Mouse (Mus musculus) cerebellum, adult 11-12 months (tissue): Measurements from ENCODE around the gene Gm20388.

Experiments used
- DNase-seq: peaks from one replicate; pipeline ENCODE4 v3.0.0; 2022

Gm20388 gene

GRCm38 (mm10) chr8:121966714-121967448 is 2056.2 kb downstream of the Gm20388 start:
- no peak for DNase-seq

DNA sequence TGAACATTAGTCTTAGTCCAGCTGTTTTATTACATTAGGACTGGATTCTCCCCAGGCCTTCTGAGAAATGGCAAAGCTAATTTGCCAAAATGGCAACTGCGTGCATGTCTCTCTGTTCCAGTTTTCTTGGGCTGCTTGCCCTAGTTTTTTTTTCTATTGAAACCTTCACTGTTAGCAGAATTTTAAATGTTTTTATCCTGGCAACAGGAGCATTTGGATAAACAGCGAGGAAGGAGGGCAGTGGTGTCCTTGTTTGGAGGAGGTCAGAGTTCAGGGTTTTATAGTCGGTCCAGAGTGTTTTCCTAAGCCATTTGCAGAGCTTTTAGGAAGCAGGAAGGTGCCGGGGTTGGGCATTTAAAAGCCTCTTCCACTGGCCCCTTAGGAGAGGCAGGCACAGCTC is 2057.3 kb downstream of the Gm20388 start:
- DNase-seq, result no peak

DNA sequence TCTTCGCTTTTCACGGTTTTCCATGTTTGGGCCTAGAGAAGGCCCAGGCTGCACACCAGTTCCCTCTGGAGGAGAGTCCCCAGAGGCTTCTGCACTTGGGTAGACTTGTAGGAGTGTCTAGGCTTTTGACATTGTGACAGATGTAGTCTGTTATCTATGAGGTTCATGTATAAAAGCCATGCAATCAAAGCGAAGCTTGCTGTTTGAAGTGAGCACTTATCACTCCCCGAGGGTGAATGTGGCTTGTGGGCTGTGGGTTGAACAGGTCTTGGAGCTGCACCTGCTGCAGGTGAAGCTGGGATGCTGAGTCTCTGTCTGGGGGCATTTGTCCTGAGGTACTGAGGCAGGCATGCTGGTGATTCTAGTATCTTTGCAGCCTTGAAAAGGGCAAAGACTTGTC is 2057.9 kb downstream of the Gm20388 start:
- DNase-seq, result no peak

GRCm38 (mm10) chr8:121970225-121970624 is 2059.6 kb downstream of the Gm20388 start:
- no peak for DNase-seq

DNA sequence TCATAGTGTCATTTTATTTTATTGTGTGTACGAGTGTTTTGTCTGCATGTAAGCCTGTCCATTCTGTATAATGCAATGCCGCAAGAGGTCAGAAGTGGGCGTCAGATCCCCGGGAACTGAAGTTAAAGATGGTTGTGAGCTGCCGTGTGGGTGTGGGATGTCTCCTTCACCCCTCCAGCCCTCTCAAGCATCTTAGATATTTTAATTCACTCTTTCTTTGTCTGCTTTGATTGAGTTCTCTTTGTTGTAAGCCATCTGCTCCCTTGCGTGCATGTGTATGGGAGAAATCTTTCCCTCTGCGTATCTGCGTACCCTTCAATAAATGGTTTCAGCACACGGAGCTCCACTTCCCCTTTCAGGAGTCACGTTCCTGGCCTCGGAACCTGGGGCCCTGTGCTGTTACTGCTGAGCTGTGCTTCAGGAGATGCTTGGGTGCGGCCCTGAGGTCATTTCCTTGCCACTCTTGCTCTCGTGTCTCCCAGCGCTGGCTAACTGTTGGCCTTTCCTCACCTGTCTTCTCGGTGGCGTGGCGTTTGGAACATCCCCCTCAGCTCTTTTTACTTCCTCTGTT is 2060.9 kb downstream of the Gm20388 start:
- no peak for DNase-seq

- no peak for DNase-seq
Measured at GRCm38 (mm10) chr8:121973906-121974305, 2063.3 kb downstream of the Gm20388 start.

GRCm38 (mm10) chr8:121977819-121978590 is 2067.4 kb downstream of the Gm20388 start:
- DNase-seq, result peak; percentile 50

GRCm38 (mm10) chr8:121978670-121979069 is 2068.0 kb downstream of the Gm20388 start:
- DNase-seq, result no peak

DNA sequence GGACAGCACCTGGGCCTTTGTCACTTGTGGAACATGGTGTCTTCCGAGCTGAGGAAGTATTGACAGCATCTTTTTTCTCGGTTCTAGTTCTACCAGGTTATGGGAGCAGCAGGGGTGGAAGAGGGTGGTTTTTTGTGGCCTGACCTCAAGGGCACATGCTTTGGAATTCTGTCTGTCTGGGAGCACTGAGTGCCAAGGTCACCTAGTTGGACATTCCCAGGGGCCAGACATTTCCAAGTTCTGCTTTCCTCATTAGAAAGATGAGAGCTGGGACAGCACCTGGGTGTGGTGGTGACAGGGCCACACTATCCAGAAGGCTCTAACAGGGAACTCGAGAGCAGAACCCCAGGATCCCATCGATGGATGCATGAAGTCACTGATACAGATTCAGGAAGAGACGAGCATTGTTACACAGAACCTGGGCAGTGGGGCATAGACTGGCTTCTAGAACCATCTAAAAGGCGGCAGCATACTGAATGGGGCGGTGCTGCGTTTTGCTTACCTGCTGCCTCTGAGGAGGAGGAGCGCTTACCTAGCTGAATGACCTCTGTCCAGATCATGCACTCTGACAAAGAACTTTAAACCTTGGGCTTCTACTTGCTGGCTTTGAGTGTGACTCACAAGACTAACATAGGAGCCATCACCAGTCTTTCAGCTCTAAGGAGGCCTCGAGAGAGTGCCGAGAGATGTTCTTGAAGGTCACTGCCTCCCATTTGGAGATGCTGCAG is 2070.3 kb downstream of the Gm20388 start:
- DNase-seq, result no peak

DNA sequence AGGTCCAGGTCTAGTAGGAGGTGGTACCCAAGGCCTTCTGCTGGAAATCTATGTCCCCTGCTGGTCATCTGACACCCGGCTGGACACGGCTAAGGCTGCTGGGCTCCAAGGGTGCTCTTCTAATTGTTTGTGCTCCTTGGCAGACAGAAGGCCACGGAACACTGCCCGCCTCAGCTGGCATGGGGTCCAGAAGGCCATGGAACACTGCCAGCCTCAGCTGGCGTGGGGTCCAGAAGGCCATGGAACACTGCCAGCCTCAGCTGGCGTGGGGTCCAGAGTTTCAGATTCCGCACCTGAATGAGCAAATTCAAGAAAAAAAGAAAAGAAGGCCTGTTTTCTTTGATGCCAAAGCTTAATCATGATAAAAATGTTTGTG is 2070.9 kb downstream of the Gm20388 start:
- DNase-seq, result no peak

DNA sequence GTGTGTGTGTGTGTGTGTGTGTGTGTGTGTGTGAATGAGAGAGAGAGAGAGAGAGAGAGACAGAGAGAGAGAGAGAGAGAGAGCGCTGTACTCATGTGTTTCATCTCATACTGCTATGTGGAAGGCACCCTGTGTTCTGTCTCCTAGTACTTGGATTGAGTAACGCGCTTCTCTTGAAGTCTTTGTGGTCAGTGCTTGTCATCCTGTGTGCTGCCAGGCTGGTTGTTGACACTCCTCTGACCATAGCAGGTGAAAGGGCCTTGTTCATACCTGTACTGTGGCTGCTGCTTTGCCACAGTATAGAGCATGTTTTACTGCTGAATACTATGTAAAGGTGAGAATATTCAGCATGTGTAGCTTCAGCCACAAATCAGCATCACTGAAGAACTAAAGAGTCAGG is 2075.0 kb downstream of the Gm20388 start:
- DNase-seq, result no peak

DNA sequence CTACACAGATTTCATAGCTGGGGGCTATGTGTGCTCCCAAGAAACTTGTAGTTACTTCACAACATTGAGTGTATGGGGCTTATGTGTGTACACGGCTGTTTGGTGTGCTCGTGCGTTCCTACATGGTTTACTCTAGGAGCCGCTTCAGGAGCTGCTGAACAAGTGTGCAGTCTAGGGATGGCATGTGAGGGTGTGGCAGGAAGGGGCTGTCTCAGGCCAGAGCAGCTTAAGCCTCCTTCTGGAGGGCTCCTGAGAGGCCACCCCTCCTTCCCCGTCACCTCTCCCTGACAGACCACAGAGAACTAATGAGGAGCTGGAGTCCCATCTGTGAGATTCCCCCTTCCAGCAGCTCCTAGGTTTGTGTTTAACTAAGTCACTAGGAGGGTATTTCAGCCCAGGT is 2077.3 kb downstream of the Gm20388 start:
- DNase-seq, result no peak

DNA sequence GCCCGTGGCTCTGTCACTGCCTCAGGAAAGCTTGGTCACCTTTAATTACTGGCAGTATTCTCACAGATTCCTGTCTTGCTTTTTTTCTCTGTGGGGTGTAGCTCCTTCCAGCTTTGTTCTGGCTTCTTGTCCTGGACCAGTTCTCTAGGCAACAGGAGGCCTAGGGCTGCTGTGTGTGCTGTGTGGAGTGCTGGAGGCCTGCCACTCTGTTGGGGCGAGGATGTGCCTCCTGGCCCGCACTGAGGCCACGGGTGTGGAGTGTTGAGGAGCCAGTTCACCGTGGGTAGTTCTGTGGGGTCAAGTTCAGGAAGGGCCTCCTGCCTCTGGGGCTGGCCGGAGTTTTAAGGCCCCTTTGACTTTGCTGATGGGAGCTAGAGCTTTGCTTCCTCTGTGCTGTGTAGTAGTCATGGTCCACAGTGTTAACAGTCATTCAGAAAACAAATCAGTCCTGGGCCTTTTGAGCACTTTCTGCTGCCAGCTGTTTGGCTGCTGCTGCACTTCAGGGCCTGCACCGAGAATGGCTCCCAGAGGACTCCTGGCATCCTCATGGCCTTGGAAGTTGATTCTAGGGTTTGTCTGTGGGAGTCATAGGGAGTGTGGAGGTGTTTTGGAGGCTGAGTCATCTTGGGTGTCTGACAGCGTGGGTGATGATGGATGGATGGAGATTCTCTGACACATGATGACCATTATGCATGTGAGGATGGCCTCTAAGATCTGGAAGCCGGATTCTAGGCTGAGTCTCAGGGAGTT is 2080.0 kb downstream of the Gm20388 start:
- no peak for DNase-seq

DNA sequence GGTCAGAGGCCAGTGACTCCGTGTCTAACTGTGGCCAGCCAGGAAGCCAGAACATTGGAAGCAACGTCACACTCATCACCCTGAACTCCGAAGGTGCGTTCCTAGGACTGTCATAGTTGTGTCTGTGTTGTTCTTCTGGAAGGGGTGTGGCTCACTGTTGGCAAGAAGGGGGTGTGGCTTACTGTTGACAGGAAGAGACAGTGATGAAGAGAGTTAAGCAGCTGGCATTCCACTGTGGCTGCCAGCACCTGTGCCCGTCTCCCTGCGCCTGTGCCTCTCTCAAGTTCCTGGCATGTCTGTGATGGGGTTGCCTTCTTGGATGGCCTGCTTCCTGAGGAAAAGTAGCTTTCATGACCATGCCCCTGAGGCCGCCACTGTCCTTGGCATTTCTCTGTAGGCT is 2081.0 kb downstream of the Gm20388 start:
- no peak for DNase-seq

GRCm38 (mm10) chr8:121992911-121993310 is 2082.3 kb downstream of the Gm20388 start:
- no peak for DNase-seq

- DNase-seq, result no peak
Measured at GRCm38 (mm10) chr8:121995112-121995511, 2084.5 kb downstream of the Gm20388 start.

DNA sequence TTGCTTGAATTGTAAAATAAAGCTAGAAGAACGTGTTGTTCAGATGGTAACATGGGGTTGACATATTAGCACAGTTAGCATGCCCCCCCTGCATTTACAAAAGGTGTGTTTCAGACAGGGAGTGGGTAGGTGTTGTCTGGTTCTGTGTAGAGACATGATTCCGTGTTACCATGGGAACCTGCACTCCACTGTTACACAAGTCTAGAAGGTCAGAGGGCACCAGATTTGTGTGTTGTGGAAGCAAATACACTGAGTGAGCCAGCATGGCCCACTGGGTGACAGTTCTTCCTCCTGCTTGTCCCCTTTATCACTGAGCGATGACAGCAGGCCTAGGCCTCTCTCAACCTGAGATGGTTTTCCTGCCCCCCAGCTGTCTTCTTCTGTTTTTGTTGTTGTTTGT is 2085.3 kb downstream of the Gm20388 start:
- no peak for DNase-seq

DNA sequence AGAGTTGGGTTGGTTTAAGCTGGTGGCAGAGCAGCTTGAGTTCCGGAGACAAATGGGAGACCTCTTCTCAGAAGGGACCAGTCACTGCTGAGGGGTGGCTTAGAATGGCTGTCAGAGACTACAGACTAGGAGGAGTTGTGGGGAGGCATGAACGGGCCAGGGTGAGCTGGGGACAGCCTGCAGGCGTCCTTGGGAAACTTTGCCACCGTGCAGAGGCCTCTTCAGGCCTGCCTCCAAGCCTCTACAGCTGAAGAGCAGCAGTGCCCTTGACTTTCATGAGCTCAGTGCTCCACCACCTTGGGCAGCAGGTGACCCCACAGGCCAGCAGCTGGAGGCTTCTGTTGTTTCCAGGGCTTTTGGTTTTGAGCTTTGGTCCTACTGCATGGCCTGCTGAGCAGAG is 2088.0 kb downstream of the Gm20388 start:
- DNase-seq, result no peak

GRCm38 (mm10) chr8:121999211-121999610 is 2088.6 kb downstream of the Gm20388 start:
- DNase-seq, result no peak

DNA sequence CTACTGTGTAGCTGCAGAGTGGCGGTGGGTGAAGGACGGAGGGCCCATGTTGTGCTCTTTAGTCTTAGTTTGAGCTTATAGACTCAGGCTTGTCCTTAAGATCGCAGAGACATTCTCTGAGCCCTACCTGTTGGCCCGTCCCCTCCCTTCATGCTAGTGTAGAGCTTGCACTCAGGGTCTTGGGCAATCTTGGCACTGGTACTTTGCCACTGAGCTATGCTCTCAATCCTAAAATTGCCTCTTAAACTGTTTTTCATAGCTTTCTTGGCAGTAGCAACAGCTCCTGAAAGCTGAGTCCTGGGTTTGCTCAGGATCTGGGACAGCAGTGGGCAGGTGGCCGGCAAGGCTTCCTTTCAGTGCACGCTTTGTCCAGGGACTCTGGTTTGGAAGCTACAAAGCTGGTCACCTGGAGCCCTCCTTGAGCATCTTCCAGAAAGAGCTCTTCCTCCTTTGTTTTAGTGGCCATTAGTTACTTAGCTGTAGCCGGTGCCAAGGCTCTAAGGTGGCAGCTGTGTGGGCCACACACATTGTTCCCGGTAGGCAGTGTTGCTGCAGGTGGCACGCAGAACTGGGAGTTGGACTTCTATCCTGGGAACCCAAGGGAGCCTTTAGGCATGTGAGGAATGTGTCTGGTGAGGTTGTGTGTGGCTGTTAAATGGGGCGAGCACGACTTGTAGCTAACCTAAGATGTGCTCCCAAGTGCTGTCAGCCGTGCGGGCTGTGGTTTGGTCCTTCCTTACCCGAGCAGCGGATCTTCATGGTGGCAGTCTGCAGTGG is 2090.9 kb downstream of the Gm20388 start:
- DNase-seq, result no peak

DNA sequence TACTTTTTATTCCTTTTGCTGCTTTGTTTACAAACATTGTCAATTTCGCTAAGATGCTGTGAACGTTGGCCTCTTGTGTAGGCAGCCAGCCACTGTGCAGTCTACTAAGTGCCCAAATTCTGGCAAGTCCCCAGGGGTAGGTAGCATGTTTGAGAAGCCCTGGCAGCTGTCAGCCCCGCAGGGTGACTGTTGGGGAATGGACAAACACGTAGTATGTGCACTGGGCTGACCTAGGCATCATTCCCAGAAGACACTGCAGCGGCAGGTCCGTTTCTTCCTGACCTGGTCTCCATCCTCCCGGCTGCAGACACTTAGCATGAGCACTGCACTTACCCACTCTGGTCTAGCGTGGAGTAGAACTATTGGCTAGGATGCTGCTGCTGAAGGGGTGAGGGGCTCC is 2093.0 kb downstream of the Gm20388 start:
- DNase-seq, result peak; percentile 76

- no peak for DNase-seq
Measured at GRCm38 (mm10) chr8:122004131-122004530, 2093.5 kb downstream of the Gm20388 start.
